Mouse (Mus musculus) erythroblast, adult 5-6 weeks (primary cell): ENCODE measurements around the gene Lin7a. TPM values are rescaled to one million over a fixed set of nuclear protein-coding genes. Genes with fewer than 3 reads are reported as not detected.
"Not testable (repeated sequence)": the region's sequence is repeated elsewhere in the genome, so short reads cannot be mapped to it uniquely, and the experiment has no call there.

Experiments
- ATAC-seq: replicated peaks from 2 replicates; pipeline ENCODE4 v1.8.0; 2016; ENCODE audit warnings: moderate number of reproducible peaks, mild to moderate bottlenecking, moderate TSS enrichment, inconsistent platforms; ENCODE audit not compliant: poor library complexity, low FRiP score, severe bottlenecking
- total RNA-seq, 2 experiments: library from RNA; stranded (forward) in 1 of 2; stranded (reverse) in 1 of 2; fragments of 150-400 nt in 1 of 2; fragments of 200-764, 138-1000 nt in 1 of 2; gene quantifications; 2 replicates each; pipeline versions ENCODE4 v1.2.3 to v1.2.4; 2015 to 2017; ENCODE audit warnings: low replicate concordance in 2 of 2

Gene Lin7a
- total RNA-seq, 2 experiments from 2014 or later: not detected

- no peak for ATAC-seq
Measured at GRCm38 (mm10) chr10:107235496-107235895, 36.0 kb upstream of the Lin7a start.

- no peak for ATAC-seq
Measured at GRCm38 (mm10) chr10:107236211-107236610, 35.3 kb upstream of the Lin7a start.

DNA sequence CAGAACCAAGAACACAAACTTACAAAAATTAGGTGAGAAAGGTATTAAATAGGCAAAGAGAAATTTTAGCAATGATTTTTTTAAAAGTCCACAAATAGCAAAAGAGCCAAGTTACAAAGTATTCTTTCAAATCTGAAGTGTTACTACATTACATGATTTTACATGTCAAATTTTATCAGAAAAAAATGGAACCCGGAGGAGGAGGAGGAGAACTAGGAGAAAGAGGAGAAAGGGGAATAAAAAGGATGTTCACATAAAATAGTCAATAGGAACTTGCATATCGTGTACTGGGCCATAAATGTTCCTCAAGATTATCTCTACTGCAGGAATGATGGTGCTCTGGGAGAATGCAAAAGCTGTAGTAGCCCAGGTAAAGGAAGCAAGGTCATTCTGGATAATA is 34.4 kb upstream of the Lin7a start:
- no peak for ATAC-seq

DNA sequence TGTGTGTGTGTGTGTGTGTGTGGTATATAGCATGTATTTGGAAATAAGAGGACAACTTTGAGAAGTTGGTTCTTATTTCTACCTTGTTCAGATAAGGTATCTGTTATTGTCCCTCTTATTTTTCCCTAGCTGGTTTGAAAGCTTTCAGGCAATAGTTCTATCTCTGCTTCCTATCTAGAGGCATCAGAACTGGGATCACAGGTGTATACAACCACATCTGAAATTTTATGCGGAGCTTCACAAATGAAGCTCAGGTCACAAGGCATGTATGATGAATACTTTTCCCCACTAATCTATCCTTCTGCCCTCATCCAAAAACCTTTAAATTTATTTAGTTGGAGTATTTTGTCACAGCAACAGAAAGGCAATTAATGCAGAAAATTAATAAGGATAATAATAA is 33.8 kb upstream of the Lin7a start:
- no peak for ATAC-seq

DNA sequence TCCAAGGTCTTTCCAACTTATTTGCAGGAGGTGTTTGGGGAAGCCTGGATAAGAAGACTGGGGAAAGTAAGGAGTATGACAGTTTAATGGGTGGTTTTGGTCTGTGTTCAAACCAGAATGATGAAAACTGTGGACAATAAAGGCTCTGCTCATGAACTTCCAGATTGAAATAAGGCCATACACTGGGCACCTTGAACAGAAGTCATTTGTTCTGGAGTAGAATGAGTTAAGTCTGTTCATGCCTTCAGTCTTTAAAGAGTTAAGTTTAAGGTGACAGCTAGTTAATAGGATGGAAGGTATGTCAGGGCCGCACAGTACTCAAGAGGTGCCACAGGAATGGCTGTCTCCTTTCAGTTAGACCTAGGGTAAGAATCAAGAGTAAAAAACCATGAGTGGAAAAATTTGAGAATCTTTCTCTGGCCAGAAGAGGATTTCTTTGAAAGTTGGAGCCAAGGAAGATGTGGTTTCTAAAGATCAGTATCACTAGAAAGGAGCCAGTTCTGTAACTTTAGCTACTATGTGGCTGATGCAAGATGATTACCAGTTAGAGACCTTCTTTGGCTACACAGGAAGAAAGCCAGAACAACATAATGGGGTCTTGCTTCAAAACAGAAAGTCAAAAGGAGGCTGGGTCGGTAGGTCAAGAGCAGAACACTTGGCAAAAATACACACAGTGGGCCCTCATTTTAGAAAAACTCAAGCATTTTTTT is 33.2 kb upstream of the Lin7a start:
- no peak for ATAC-seq

DNA sequence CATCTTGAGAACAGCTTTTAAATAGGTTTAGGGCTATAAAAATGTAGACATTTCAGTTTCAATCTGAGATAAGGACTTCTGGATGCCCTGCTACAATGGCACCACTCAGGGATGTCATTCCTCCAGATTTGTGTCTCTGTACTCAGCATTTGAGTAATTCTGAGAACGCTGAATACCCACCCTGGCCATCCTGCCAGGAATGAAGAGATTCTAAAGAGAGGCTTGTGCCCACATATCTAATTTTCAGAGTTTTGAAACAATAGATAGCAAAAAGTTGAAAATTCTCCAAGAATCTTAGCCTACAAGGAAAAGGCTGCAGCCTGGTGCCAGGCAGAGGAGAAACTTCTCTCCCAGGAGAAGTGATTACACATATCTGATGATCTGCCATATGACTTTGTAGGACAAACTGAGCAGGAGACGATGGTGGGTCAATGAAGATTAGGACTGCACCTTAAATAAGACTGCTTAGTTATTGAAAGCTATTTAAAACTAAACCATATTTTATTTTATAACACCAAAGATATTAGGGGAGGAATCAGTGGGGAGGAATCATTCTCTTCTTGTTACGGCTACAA is 32.5 kb upstream of the Lin7a start:
- no peak for ATAC-seq

DNA sequence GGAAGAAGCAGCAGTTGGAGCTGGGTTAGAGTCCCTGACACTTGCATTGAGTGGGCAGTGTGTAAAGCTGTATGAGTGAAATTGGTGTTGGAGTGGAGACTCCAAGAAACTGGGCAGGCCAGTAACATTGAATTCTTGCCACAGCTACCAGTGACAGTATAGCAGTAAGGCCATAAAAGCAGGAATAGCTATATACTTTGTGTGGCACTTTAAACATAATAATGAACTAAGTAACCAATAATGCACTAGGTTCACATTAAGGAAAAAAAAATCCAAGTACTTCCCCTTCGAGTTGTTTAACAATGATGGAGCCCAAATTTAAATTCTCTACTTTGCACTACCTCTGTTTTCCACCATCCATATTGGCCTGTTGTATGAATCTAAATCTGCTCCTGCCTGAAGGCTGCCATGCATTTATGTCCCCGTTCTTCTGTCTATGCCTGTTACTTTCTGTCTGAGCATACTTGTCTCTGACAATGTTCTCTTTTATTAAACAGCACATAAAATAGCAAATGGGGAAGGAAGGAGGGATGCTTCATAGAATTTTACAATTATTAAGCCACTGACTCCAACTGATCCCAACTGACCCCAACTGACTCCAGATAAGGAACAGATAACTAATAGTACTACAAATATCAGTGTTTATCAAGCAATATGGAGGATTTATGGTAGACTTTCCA is 31.7 kb upstream of the Lin7a start:
- ATAC-seq: no peak

- ATAC-seq: no peak
Measured at GRCm38 (mm10) chr10:107240446-107240845, 31.0 kb upstream of the Lin7a start.

DNA sequence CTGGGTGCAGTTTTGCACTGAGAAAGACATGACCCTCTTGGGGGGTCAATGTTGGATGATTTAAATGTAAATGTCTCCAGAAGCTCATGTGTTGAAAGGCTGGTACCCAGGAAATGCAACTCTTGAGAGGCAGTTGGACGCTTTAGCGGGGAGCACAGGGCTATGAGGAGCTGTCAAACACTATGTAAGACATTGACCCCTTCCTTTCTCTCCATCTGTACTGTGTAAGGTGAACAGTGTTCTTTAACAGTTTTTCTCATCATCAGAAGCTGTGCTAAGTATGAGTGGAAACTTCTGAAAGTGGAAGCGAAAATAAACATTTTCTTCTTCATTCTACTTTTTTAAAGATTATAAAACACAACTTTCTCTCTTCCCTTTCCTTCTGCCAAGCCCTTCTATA is 30.5 kb upstream of the Lin7a start:
- no peak for ATAC-seq

DNA sequence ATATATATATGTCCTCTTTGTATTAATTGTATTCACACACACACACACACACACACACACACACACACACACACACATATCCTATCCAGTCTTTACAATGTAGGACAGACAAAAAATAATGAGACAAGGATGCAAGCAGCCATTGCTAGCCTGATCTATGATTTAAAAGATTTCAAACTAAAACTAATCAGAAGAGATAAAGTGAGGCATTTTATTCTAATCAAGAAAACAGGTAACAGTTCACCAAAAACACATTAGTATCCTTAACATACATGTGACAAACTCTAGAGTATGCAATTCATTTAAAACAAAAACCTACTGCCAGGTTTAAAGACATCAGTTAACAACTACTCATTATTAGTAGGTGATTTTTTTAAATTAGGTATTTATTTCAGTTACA is 30.1 kb upstream of the Lin7a start:
- ATAC-seq: no peak

- ATAC-seq: not testable (repeated sequence)
Measured at GRCm38 (mm10) chr10:107241999-107242398, 29.5 kb upstream of the Lin7a start.

DNA sequence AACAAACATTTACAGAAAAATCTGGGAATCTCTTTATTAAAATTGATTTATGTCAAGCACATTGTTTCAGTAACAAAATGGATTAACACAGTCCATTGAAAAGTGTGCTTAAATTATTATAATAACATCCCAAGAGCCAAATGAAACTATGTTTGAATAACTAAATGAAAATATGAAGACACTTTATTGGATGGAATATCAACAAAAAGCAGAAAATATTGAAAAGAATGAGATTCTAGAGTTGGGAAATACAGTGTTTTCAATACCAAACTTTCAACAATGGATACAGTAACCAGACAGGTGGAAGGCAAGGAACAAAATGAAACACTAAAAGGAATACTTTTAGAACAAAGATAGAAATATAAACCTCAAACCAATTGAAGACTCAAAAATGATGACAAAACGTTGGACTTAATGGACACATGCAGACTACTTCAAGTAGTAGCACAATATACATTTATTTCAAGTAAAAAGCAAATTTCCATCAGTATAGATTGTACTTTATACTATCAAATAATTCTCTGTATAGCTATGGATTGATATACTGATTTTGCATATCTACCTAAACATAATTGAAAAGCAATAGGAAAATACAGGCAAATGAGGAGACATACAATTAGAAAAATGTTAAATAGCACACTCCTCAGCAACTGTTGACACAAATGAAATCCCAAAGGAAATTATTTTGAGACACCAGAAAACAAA is 28.6 kb upstream of the Lin7a start:
- ATAC-seq: no peak

- no peak for ATAC-seq
Measured at GRCm38 (mm10) chr10:107244211-107244610, 27.3 kb upstream of the Lin7a start.

- no peak for ATAC-seq
Measured at GRCm38 (mm10) chr10:107244691-107245530, 26.6 kb upstream of the Lin7a start.

GRCm38 (mm10) chr10:107245531-107245840 is 26.0 kb upstream of the Lin7a start:
- no peak for ATAC-seq

GRCm38 (mm10) chr10:107245961-107246460 is 25.5 kb upstream of the Lin7a start:
- ATAC-seq: no peak

GRCm38 (mm10) chr10:107247001-107247670 is 24.4 kb upstream of the Lin7a start:
- no peak for ATAC-seq

DNA sequence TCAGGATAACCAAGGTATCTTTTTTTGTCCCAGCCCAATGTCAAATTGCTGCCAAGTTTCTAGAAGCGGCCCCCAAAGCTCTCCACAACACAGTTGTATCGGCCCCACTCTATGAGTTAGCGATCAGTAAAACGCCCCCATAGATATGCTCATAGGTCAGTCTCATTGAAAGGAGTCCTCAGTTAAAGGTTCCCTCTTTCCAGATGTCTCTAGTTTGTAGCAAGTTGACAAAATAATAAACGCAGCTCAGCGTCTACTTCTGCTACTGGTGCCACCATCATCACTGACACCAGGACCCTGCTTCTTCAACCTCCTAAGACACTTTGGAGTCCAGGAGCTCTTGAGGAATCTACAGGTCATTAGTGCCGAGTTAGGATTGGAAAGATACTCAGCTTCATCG is 23.0 kb upstream of the Lin7a start:
- no peak for ATAC-seq

DNA sequence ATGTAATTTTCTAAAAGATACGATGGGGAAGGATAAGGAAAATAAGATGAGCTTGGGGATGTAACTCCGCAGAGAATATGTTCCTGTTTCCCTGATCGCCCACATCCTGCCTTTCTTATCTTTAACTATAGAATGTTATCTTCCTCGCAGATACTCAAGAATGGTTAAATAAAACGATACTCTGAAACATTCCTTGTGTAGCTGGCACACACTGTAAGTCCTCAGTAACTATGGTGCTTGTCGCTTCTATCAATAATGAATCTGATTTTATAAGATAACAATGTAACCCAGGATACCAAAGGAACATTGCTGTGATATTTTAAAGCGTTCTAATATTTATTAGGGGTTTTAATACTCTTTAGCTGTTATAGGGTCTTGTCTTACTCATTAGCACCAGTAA is 22.4 kb upstream of the Lin7a start:
- no peak for ATAC-seq
